Mouse (Mus musculus) megakaryocyte, embryonic 14.5 days (primary cell): ENCODE data around the gene Fndc7.

Experiments used
- FLI1 ChIP-seq: IDR thresholded peaks from 2 replicates; pipeline ENCODE4 v1.6.1; 2012; ENCODE audit warnings: low read length, inconsistent platforms, mixed read lengths
- GATA1 ChIP-seq: IDR thresholded peaks from 3 replicates; pipeline ENCODE4 v1.6.1; 2012; ENCODE audit warnings: mixed read lengths, low read length, inconsistent platforms, borderline replicate concordance

DNA sequence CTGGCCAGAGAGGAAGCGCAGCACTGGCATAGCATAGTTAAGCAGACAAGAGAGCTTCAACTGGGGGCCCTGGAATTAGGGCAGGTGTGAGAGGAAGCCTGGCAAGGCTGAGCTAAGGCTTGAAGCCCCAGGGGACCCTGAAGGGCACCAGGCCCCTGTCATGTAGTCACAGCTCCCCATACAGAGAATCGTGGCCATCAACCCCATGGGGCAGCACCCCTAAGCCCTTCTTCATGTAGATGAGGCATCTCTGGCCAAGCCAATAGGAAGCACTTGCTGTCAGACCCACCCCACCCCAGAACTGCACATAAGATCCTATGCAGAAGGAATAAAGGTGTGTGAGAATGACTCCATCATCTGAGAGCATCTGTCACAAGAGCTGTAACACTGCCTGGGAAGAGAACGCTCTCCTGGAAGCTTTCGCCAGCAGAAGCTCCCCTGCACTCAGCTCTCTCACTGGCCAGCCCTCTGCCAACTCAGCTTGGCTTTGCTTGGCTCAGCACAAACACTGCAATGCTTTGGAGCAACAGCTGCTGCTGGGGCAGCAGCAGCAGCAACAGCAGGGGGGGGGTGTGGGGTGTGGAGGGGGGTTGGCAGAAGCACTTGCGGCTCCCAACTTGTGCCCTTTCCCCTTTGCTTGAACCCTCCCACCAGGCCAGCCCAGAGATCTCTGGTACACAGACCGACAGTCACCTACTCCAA is 37.7 kb downstream of the Fndc7 start:
- TF ChIP-seq GATA1, result no peak
- no peak for TF ChIP-seq FLI1
